Mouse (Mus musculus) hindbrain, embryonic 14.5 days (tissue): ENCODE measurements around the gene Gpkow. TPM values are rescaled to one million over a fixed set of nuclear protein-coding genes. Genes with fewer than 3 reads are reported as not detected.

ENCODE experiments used
- polyA plus RNA-seq: library from polyadenylated mRNA; unstranded; fragments of >200 nt; fragmentation: Nextera tagmentation; extraction: Ambion mirVana; gene quantifications from 2 replicates; pipeline ENCODE4 v1.2.1, GENCODE M21; 2014

Gpkow gene
- polyA plus RNA-seq, 1 experiment from 2014 or later: 46.1 TPM

Other genes starting within 250 kb of the Gpkow start
- gene Foxp3, start 123.5 kb upstream of the Gpkow start, polyA plus RNA-seq: 0.09 and 0.25 TPM in 2 replicates
- gene Ppp1r3f, start 122.8 kb upstream of the Gpkow start, polyA plus RNA-seq: 5.0 and 7.5 TPM in 2 replicates
- gene Ccdc22, start 91.6 kb upstream of the Gpkow start, polyA plus RNA-seq: 26.6 and 28.0 TPM in 2 replicates
- 0.21 TPM in 1 of 2 replicates, not detected in the other for gene Cacna1f, start 90.0 kb upstream of the Gpkow start, polyA plus RNA-seq
- 106 and 109 TPM in 2 replicates for gene Syp, start 58.7 kb upstream of the Gpkow start, polyA plus RNA-seq
- gene Prickle3, start 39.9 kb upstream of the Gpkow start, polyA plus RNA-seq: 1.2 and 1.5 TPM in 2 replicates
- gene Plp2, start 25.7 kb upstream of the Gpkow start, polyA plus RNA-seq: 21.2 and 23.5 TPM in 2 replicates
- gene Magix, start 15.9 kb upstream of the Gpkow start, polyA plus RNA-seq: not detected in 2 replicates
- 20.6 and 21.9 TPM in 2 replicates for gene Wdr45, start 17.2 kb downstream of the Gpkow start, polyA plus RNA-seq
- gene Gm45208, start 25.1 kb downstream of the Gpkow start, polyA plus RNA-seq: 0.53 TPM in 1 of 2 replicates, not detected in the other
- gene Praf2, start 31.3 kb downstream of the Gpkow start, polyA plus RNA-seq: 129 and 139 TPM in 2 replicates
- gene Ccdc120, start 53.8 kb downstream of the Gpkow start, polyA plus RNA-seq: 61.4 and 65.0 TPM in 2 replicates
- gene Tfe3, start 65.4 kb downstream of the Gpkow start, polyA plus RNA-seq: 18.6 and 20.9 TPM in 2 replicates
- gene Gripap1, start 92.6 kb downstream of the Gpkow start, polyA plus RNA-seq: 50.5 and 56.8 TPM in 2 replicates
- gene Kcnd1, start 125.2 kb downstream of the Gpkow start, polyA plus RNA-seq: 4.1 and 5.0 TPM in 2 replicates
- 29.3 and 30.8 TPM in 2 replicates for gene Otud5, start 144.2 kb downstream of the Gpkow start, polyA plus RNA-seq
- 21.3 and 22.6 TPM in 2 replicates for gene Pim2, start 181.1 kb downstream of the Gpkow start, polyA plus RNA-seq
- 23.9 and 28.1 TPM in 2 replicates for gene Slc35a2, start 186.9 kb downstream of the Gpkow start, polyA plus RNA-seq
- gene Pqbp1, start 202.1 kb downstream of the Gpkow start, polyA plus RNA-seq: 178 and 180 TPM in 2 replicates
- 158 and 166 TPM in 2 replicates for gene Timm17b, start 202.2 kb downstream of the Gpkow start, polyA plus RNA-seq
- gene Gm10491, start 210.7 kb downstream of the Gpkow start, polyA plus RNA-seq: not detected in 2 replicates
- not detected in 2 replicates for gene Gm10490, start 212.4 kb downstream of the Gpkow start, polyA plus RNA-seq
- gene Pcsk1n, start 222.7 kb downstream of the Gpkow start, polyA plus RNA-seq: 271 and 284 TPM in 2 replicates
- not detected in 2 replicates for gene Eras, start 231.5 kb downstream of the Gpkow start, polyA plus RNA-seq